Mouse (Mus musculus) kidney, adult 10 weeks (tissue): ENCODE measurements around the gene Gm20458. TPM values are rescaled to one million over a fixed set of nuclear protein-coding genes. Genes with fewer than 3 reads are reported as not detected.

Source experiments
- polyA plus RNA-seq: library from polyadenylated mRNA; stranded (reverse); fragments of 350-450 nt; fragmentation: Illumina TruSeq; extraction: RNeasy Lipid Tissue Mini Kit (QIAGEN cat#74804); gene quantifications from one replicate; pipeline ENCODE4 v1.2.3, GENCODE M21; 2014; ENCODE audit warnings: low read depth, low replicate concordance

The Gm20458 gene
- polyA plus RNA-seq = not detected

DNA sequence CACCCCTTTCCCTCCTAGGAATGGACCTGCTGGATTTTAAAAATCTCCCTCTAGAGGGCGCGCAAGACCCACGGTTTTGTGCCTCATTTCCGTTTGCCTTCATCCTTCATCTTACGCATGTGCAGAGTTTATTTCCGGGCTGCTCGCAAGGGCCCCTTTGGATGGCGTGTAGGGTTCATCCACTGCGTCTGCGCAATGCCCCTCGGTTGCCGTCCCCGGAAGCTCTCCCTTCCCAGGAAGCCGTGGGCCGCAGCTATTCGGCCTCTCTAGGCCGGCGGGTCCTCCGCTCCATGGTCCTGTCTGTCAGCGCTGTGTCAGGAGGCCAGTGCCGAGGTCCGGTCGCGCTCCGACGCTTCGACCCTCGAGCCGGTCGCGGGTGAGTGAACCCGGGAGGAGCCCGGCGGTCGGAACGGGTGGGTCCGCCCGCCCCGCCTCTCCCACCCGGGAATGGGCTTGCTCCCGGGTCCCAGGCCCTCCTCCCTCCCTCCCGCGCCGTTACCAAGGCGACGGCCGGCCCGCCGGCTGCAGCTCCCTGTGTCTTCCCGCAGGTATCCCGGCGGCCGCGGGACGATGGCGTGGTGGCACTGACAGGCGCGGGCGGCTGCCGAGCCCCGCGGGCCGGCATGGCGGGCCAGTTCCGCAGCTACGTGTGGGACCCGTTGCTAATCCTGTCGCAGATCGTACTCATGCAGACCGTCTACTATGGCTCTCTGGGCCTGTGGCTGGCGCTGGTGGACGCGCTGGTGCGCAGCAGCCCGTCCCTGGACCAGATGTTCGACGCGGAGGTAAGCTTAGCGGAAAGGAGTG lies at the start of gene Gm20458:
TSS of gene Gm20458 (plus strand) at position 223 of the 807 bp plus-strand sequence.

DNA sequence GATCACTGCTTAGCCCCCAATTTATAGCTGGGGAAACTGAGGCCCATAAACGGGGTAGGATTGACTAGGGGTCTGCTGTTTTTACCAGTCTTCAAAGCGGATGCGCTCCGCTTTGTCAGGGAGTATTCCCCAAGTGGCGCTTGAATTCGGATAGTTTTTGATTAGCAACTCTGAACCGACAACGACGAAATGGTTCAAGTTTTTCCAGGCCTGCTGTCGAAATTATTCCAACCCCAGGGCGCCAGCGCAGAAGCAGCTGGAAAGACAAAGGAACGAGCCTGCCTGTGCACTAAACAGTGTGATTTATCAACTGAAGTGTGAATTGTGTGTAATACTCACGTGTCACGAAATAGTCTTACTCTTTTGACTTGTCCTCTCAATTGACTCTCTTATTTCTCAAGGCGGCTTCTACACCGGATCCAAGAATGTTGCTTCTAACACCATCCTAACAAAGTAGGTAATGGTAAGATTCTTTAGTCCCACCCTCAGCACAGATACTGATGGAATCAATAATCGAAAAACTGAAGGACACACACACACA lies 17.2 kb upstream of the Gm20458 start, which contains the start of gene Sdc4:
TSS of gene Sdc4 (minus strand) at position 428 of the 541 bp plus-strand sequence.

DNA sequence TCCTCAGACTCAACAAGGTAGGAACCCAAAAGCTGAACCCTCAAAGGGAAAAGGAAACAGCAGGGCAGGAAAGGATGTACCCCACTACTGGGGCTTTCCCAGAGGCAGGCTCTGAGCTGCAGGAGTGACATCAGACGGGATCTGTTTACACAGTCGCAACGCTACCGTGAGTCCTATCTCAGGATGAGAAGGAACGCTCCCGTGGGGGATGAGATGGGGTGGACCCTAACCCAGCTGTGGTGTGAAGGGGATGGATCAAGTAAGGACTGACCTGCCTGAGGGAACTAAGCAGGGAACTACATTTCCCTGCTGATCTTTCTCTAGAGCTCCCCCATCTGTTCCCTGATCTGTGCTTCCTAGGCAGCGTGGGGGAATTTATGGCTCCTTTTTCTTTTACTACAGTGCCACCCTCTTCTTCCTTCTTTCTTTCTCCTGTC lies 3.9 kb upstream of the Gm20458 start, which contains the start of gene Sys1:
TSS of gene Sys1 (plus strand) at position 101 of the 437 bp plus-strand sequence.

DNA sequence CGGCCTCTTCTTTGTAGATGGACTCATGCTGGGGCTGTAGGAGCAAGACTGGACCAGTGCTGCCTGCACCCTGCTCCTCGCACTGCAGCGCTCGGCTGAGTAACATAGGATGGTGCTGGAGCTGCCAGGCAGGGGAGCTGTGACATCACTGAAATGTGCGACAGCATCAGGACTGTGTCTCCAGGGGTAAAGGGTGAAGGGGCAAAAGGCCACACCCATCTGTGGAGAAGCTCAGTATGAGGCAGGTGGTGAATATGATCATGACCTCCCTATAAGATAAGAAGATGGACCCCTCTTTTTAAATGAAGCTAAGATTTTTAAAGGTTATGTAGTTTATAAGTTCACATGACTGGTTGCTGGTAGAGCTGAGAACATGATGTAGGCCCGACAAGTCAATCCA lies 12.9 kb downstream of the Gm20458 start, which contains the start of gene Trp53tg5:
TSS of gene Trp53tg5 (minus strand) at position 101 of the 400 bp plus-strand sequence.

DNA sequence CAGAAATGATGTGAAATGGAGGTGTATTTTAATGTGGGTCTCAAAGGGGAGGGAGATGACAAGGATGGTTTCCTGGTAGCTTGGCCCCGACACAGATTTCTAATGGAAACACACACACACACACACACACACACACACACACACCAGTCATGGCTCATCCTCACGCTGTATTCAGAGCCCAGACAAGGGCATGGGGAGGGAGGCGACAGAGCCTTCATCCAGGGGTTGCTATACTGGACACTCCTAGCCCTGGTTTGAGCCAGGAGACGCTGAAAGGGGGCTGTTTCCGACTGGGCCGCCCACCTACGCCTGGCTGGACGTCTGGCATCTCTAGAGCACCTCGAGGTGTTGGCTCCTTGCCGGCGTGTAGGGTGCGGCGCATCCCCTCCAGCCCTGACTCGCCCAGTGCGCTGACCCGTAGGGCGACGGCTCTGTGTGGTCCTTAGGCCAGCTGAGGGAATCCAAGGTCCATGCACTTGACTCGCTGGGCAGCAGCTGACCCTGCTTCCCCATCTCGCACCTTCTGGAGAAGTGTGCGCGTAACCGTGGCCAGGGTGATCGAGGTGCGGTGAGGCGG lies 25.0 kb downstream of the Gm20458 start, which contains the start of gene Dbndd2:
TSS of gene Dbndd2 (plus strand) at position 426 of the 577 bp plus-strand sequence.

DNA sequence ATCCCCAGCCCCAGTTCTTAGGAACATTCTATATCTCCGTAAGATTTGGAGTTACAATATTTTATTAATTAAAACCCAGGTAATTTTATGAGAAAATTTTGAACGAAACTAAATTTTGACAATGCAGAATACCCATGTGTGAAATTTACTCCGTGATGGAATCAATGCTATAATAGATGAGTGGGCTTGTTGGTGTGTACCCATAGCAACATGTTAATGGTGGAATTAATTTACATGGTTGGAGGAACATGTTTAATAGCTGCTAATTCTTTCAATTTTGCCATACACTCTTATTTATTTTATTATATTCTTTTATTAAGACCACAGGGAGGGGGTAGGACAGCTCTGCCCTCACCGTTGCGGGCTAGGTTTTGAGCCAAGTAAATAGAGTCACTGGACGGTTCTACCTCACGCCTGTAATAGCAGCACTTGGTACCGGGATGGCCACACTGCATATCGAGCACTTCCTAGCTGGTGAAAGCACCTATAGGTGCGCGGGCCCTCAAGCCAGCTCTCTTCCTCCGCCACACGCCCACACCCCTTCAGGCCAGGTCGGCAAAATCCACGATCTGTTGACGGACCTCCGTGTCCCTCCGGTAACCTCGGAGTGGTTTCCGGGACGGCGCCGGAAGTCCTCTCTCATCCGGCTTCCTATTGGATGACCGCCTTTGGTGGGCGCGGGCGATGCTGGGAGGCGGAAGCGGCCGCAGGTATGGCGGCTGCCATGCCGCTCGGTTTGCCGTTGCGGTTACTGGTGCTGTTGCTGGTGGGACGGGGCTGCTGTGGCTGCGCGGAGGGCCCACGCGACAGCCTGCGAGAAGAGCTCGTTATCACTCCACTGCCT lies 36.3 kb downstream of the Gm20458 start, which contains the start of gene Pigt:
TSS of gene Pigt (plus strand) at position 674 of the 844 bp plus-strand sequence.

Other genes with a start within 250 kb of the Gm20458 start
- 155 TPM for gene Wfdc15b, start 239.3 kb upstream of the Gm20458 start, polyA plus RNA-seq
- gene Svs2, start 222.5 kb upstream of the Gm20458 start, polyA plus RNA-seq = not detected
- gene Svs3b, start 204.3 kb upstream of the Gm20458 start, polyA plus RNA-seq = not detected
- not detected for gene Svs4, start 182.5 kb upstream of the Gm20458 start, polyA plus RNA-seq
- not detected for gene Svs3a, start 171.7 kb upstream of the Gm20458 start, polyA plus RNA-seq
- not detected for gene Svs6, start 144.2 kb upstream of the Gm20458 start, polyA plus RNA-seq
- gene Svs5, start 128.2 kb upstream of the Gm20458 start, polyA plus RNA-seq = not detected
- not detected for gene Slpi, start 71.9 kb upstream of the Gm20458 start, polyA plus RNA-seq
- not detected for gene Rbpjl, start 57.8 kb upstream of the Gm20458 start, polyA plus RNA-seq
- gene Matn4, start 55.8 kb upstream of the Gm20458 start, polyA plus RNA-seq = 0.16 TPM
- 266 TPM for gene Sdc4, start 17.1 kb upstream of the Gm20458 start, polyA plus RNA-seq
- gene Sys1, start 4.0 kb upstream of the Gm20458 start, polyA plus RNA-seq = 10.3 TPM
- not detected for gene Trp53tg5, start 12.8 kb downstream of the Gm20458 start, polyA plus RNA-seq
- gene Dbndd2, start 25.1 kb downstream of the Gm20458 start, polyA plus RNA-seq = 3.8 TPM
- 5.5 TPM for gene Pigt, start 36.6 kb downstream of the Gm20458 start, polyA plus RNA-seq
- 19.6 TPM for gene Wfdc2, start 101.4 kb downstream of the Gm20458 start, polyA plus RNA-seq
- gene Spint3, start 112.5 kb downstream of the Gm20458 start, polyA plus RNA-seq = not detected
- gene Wfdc6a, start 124.5 kb downstream of the Gm20458 start, polyA plus RNA-seq = not detected
- gene Eppin, start 132.6 kb downstream of the Gm20458 start, polyA plus RNA-seq = not detected
- not detected for gene Wfdc6b, start 152.6 kb downstream of the Gm20458 start, polyA plus RNA-seq
- gene Wfdc8, start 152.7 kb downstream of the Gm20458 start, polyA plus RNA-seq = not detected
- gene Wfdc16, start 177.8 kb downstream of the Gm20458 start, polyA plus RNA-seq = 37.6 TPM
- gene Wfdc10, start 195.1 kb downstream of the Gm20458 start, polyA plus RNA-seq = not detected
- gene Wfdc9, start 195.6 kb downstream of the Gm20458 start, polyA plus RNA-seq = not detected
- gene Wfdc11, start 213.1 kb downstream of the Gm20458 start, polyA plus RNA-seq = not detected
- gene Wfdc13, start 224.1 kb downstream of the Gm20458 start, polyA plus RNA-seq = not detected
- gene Spint4, start 237.5 kb downstream of the Gm20458 start, polyA plus RNA-seq = not detected